Mouse (Mus musculus) lung, postnatal 36 days (tissue): ENCODE measurements around the gene Ssmem1.
A peak's percentile ranks its signal among the peaks of the same experiment; 100 is the strongest.

ENCODE experiments used
- DNase-seq: peaks from one replicate; pipeline ENCODE4 v3.0.0; 2022; ENCODE audit warnings: mixed read lengths

The Ssmem1 gene

GRCm38 (mm10) chr6:30509265-30510239 lies at the start of gene Ssmem1, which contains the start of gene Tmem209:
Gene Ssmem1, plus strand, starts transcription at chr6:30509849.
Gene Tmem209, minus strand, starts transcription at chr6:30509783.
- DNase-seq: peak; percentile 100

- DNase-seq: peak; percentile 21
Measured at GRCm38 (mm10) chr6:30460750-30461446, 48.8 kb upstream of the Ssmem1 start.

GRCm38 (mm10) chr6:30461755-30462344 lies 47.8 kb upstream of the Ssmem1 start:
- DNase-seq: no peak

- DNase-seq: no peak
Measured at GRCm38 (mm10) chr6:30462822-30463221, 46.8 kb upstream of the Ssmem1 start.

GRCm38 (mm10) chr6:30465586-30465985 lies 44.1 kb upstream of the Ssmem1 start:
- no peak for DNase-seq

GRCm38 (mm10) chr6:30468058-30468457 lies 41.6 kb upstream of the Ssmem1 start:
- DNase-seq: no peak

GRCm38 (mm10) chr6:30468684-30469083 lies 41.0 kb upstream of the Ssmem1 start:
- DNase-seq: peak; percentile 68

GRCm38 (mm10) chr6:30469370-30469769 lies 40.3 kb upstream of the Ssmem1 start:
- no peak for DNase-seq

GRCm38 (mm10) chr6:30471706-30472105 lies 37.9 kb upstream of the Ssmem1 start:
- no peak for DNase-seq

- DNase-seq: no peak
Measured at GRCm38 (mm10) chr6:30476025-30476765, 33.5 kb upstream of the Ssmem1 start.

- DNase-seq: no peak
Measured at GRCm38 (mm10) chr6:30477210-30477714, 32.4 kb upstream of the Ssmem1 start.

- DNase-seq: no peak
Measured at GRCm38 (mm10) chr6:30477784-30478183, 31.9 kb upstream of the Ssmem1 start.

GRCm38 (mm10) chr6:30479418-30479817 lies 30.2 kb upstream of the Ssmem1 start:
- DNase-seq: no peak

GRCm38 (mm10) chr6:30482908-30483307 lies 26.7 kb upstream of the Ssmem1 start:
- no peak for DNase-seq

- no peak for DNase-seq
Measured at GRCm38 (mm10) chr6:30486504-30486903, 23.1 kb upstream of the Ssmem1 start.

GRCm38 (mm10) chr6:30499049-30499448 lies 10.6 kb upstream of the Ssmem1 start:
- DNase-seq: no peak

- DNase-seq: no peak
Measured at GRCm38 (mm10) chr6:30508824-30509223, 825 bp upstream of the Ssmem1 start.

GRCm38 (mm10) chr6:30510291-30510690 lies 642 bp downstream of the Ssmem1 start:
- DNase-seq: peak; percentile 3

- DNase-seq: no peak
Measured at GRCm38 (mm10) chr6:30514242-30514641, 4.6 kb downstream of the Ssmem1 start.

- DNase-seq: no peak
Measured at GRCm38 (mm10) chr6:30520400-30520799, 10.8 kb downstream of the Ssmem1 start.

- DNase-seq: no peak
Measured at GRCm38 (mm10) chr6:30525456-30526332, 16.0 kb downstream of the Ssmem1 start.
